Mouse (Mus musculus) liver, embryonic 15.5 days (tissue): Measurements from ENCODE around the gene Fam196a. TPM values are rescaled to one million over a fixed set of nuclear protein-coding genes. Genes with fewer than 3 reads are reported as not detected.

ENCODE experiments used
- ATAC-seq: fragments of 200-750 bp; cut with Nextera tagmentation; 2 replicates; pipeline ENCODE4 v1.8.0; 2017; ENCODE audit warnings: moderate number of reproducible peaks, mild to moderate bottlenecking, moderate library complexity; ENCODE audit not compliant: insufficient read depth
- H3K27ac ChIP-seq: fragments of 300-500 bp; sonication (generic); replicated peaks from 2 replicates; pipeline ENCODE4 v1.5.1; 2015; ENCODE audit warnings: mild to moderate bottlenecking, inconsistent platforms
- H3K27me3 ChIP-seq: fragments of 300-500 bp; sonication (generic); 2 replicates; pipeline ENCODE4 v1.6.1; 2015; ENCODE audit warnings: mild to moderate bottlenecking, inconsistent platforms
- H3K36me3 ChIP-seq: fragments of 300-500 bp; sonication (generic); replicated peaks from 2 replicates; pipeline ENCODE4 v1.6.1; 2015; ENCODE audit warnings: moderate library complexity, mild to moderate bottlenecking, inconsistent platforms
- H3K4me1 ChIP-seq: fragments of 300-500 bp; sonication (generic); replicated peaks from 2 replicates; pipeline ENCODE4 v1.6.1; 2015; ENCODE audit warnings: inconsistent platforms
- H3K4me2 ChIP-seq: fragments of 300-500 bp; sonication (generic); 2 replicates; pipeline ENCODE4 v1.6.1; 2015; ENCODE audit warnings: moderate library complexity, mild to moderate bottlenecking, inconsistent platforms
- H3K4me3 ChIP-seq: fragments of 300-500 bp; sonication (generic); replicated peaks from 2 replicates; pipeline ENCODE4 v1.5.1; 2015; ENCODE audit warnings: mild to moderate bottlenecking, inconsistent platforms
- H3K9ac ChIP-seq: fragments of 300-500 bp; sonication (generic); 2 replicates; pipeline ENCODE4 v1.6.1; 2015; ENCODE audit warnings: moderate library complexity, mild to moderate bottlenecking, inconsistent platforms
- H3K9me3 ChIP-seq: fragments of 300-500 bp; sonication (generic); replicated peaks from 2 replicates; pipeline ENCODE4 v1.6.1; 2016; ENCODE audit warnings: inconsistent platforms
- WGBS: fragments of 180-500 bp; shearing (Covaris S2); methylation state at CpG from one replicate; pipeline ENCODE4 v1.1.7; 2015; ENCODE audit warnings: mixed read lengths; ENCODE audit not compliant: insufficient replicate concordance; 5-methylcytosine and 5-hydroxymethylcytosine counted together
- polyA plus RNA-seq: library from polyadenylated mRNA; unstranded; fragments of >200 nt; fragmentation: Nextera tagmentation; extraction: Ambion mirVana; gene quantifications from 2 replicates; pipeline ENCODE4 v1.2.1, GENCODE M21; 2015

Gene Fam196a
- polyA plus RNA-seq, 1 experiment from 2014 or later, result 0.13 TPM

- WGBS, result 47% methylated on average over 2 of the region's 2 CpGs
- no peak overlapping the region for H3K27ac ChIP-seq
- no peak for ATAC-seq
- no peak overlapping the region for H3K4me2 ChIP-seq
- H3K9me3 ChIP-seq, result no peaks in the 10 kb centered on the region
- H3K9ac ChIP-seq, result no peak overlapping the region
- no peaks in the 10 kb centered on the region for H3K27me3 ChIP-seq
- H3K4me1 ChIP-seq, result no peaks in the 10 kb centered on the region
- H3K4me3 ChIP-seq, result no peak overlapping the region
- H3K36me3 ChIP-seq, result no peaks in the 10 kb centered on the region
Measured at GRCm38 (mm10) chr7:134899462-134899861, 38.8 kb downstream of the Fam196a start.

GRCm38 (mm10) chr7:134894604-134895003 is 43.6 kb downstream of the Fam196a start:
- H3K9me3 ChIP-seq, result no peaks in the 10 kb centered on the region
- no peaks in the 10 kb centered on the region for H3K36me3 ChIP-seq
- H3K4me1 ChIP-seq, result no peaks in the 10 kb centered on the region
- H3K4me2 ChIP-seq, result no peak overlapping the region
- no peak overlapping the region for H3K9ac ChIP-seq
- 50% methylated on average over 2 of the region's 2 CpGs for WGBS
- no peak overlapping the region for H3K27ac ChIP-seq
- no peak for ATAC-seq
- H3K4me3 ChIP-seq, result no peak overlapping the region
- no peaks in the 10 kb centered on the region for H3K27me3 ChIP-seq

GRCm38 (mm10) chr7:134892972-134893371 is 45.3 kb downstream of the Fam196a start:
- WGBS, result 70% methylated on average over 4 of the region's 4 CpGs
- no peak for ATAC-seq

GRCm38 (mm10) chr7:134892449-134892871 is 45.8 kb downstream of the Fam196a start:
- H3K4me2 ChIP-seq, result no peak overlapping the region
- 78% methylated on average over 13 of the region's 13 CpGs for WGBS
- no peak overlapping the region for H3K27ac ChIP-seq
- H3K9me3 ChIP-seq, result no peaks in the 10 kb centered on the region
- H3K4me1 ChIP-seq, result no peaks in the 10 kb centered on the region
- no peak overlapping the region for H3K9ac ChIP-seq
- H3K27me3 ChIP-seq, result no peaks in the 10 kb centered on the region
- ATAC-seq, result no peak
- no peak overlapping the region for H3K4me3 ChIP-seq
- no peaks in the 10 kb centered on the region for H3K36me3 ChIP-seq

More at GRCm38 (mm10) chr7:134892972-134893371, 45.3 kb downstream of the Fam196a start:
- Histone ChIP-seq H3K27ac (no peak overlapping the region), H3K4me1 (no peaks in the 10 kb centered on the region), H3K4me3 (no peak overlapping the region), H3K36me3 (no peaks in the 10 kb centered on the region), H3K9ac (no peak overlapping the region), H3K9me3 (no peaks in the 10 kb centered on the region), H3K27me3 (no peaks in the 10 kb centered on the region), H3K4me2 (no peak overlapping the region)

GRCm38 (mm10) chr7:134883516-134883915 is 54.7 kb downstream of the Fam196a start:
- no peak for ATAC-seq
- 76% methylated on average over 6 of the region's 6 CpGs for WGBS

GRCm38 (mm10) chr7:134880431-134880830 is 57.8 kb downstream of the Fam196a start:
- WGBS, result 58% methylated on average over 6 of the region's 6 CpGs
- no peak for ATAC-seq
- no peaks in the 10 kb centered on the region for H3K27me3 ChIP-seq

More at GRCm38 (mm10) chr7:134883516-134883915, 54.7 kb downstream of the Fam196a start:
- H3K9me3 ChIP-seq, result no peaks in the 10 kb centered on the region
- no peak overlapping the region for H3K9ac ChIP-seq
- no peak overlapping the region for H3K4me2 ChIP-seq
- no peaks in the 10 kb centered on the region for H3K4me1 ChIP-seq
- no peaks in the 10 kb centered on the region for H3K27me3 ChIP-seq
- H3K4me3 ChIP-seq, result no peak overlapping the region
- no peaks in the 10 kb centered on the region for H3K36me3 ChIP-seq
- H3K27ac ChIP-seq, result no peak overlapping the region

GRCm38 (mm10) chr7:134878985-134879384 is 59.2 kb downstream of the Fam196a start:
- Histone ChIP-seq H3K9ac (no peak overlapping the region), H3K36me3 (no peaks in the 10 kb centered on the region), H3K27ac (no peak overlapping the region), H3K4me3 (no peak overlapping the region), H3K4me1 (no peaks in the 10 kb centered on the region), H3K9me3 (no peaks in the 10 kb centered on the region), H3K4me2 (no peak overlapping the region), H3K27me3 (no peaks in the 10 kb centered on the region)
- ATAC-seq, result no peak
- WGBS, result 67% methylated on average over 6 of the region's 6 CpGs

More at GRCm38 (mm10) chr7:134880431-134880830, 57.8 kb downstream of the Fam196a start:
- Histone ChIP-seq H3K9ac (no peak overlapping the region), H3K4me3 (no peak overlapping the region), H3K27ac (no peak overlapping the region), H3K9me3 (no peaks in the 10 kb centered on the region), H3K36me3 (no peaks in the 10 kb centered on the region), H3K4me1 (no peaks in the 10 kb centered on the region), H3K4me2 (no peak overlapping the region)

GRCm38 (mm10) chr7:134872981-134873380 is 65.2 kb downstream of the Fam196a start:
- WGBS, result 69% methylated on average over 7 of the region's 7 CpGs
- Histone ChIP-seq H3K4me2 (no peak overlapping the region), H3K27ac (no peak overlapping the region), H3K4me1 (no peaks in the 10 kb centered on the region), H3K4me3 (no peak overlapping the region), H3K9me3 (no peaks in the 10 kb centered on the region), H3K27me3 (no peaks in the 10 kb centered on the region), H3K36me3 (no peaks in the 10 kb centered on the region), H3K9ac (no peak overlapping the region)
- no peak for ATAC-seq

- ATAC-seq, result no peak
- Histone ChIP-seq H3K9ac (no peak overlapping the region), H3K4me2 (no peak overlapping the region), H3K4me3 (no peak overlapping the region), H3K9me3 (no peaks in the 10 kb centered on the region), H3K4me1 (no peaks in the 10 kb centered on the region), H3K27me3 (no peaks in the 10 kb centered on the region), H3K27ac (no peak overlapping the region), H3K36me3 (no peaks in the 10 kb centered on the region)
- 63% methylated on average over 3 of the region's 3 CpGs for WGBS
Measured at GRCm38 (mm10) chr7:134872511-134872910, 65.7 kb downstream of the Fam196a start.

GRCm38 (mm10) chr7:134864175-134864574 is 74.1 kb downstream of the Fam196a start:
- 67% methylated on average over 2 of the region's 2 CpGs for WGBS
- ATAC-seq, result no peak
- H3K4me3 ChIP-seq, result no peak overlapping the region
- H3K27ac ChIP-seq, result no peak overlapping the region
- H3K9ac ChIP-seq, result no peak overlapping the region
- no peaks in the 10 kb centered on the region for H3K36me3 ChIP-seq
- no peaks in the 10 kb centered on the region for H3K4me1 ChIP-seq
- no peaks in the 10 kb centered on the region for H3K9me3 ChIP-seq
- no peaks in the 10 kb centered on the region for H3K27me3 ChIP-seq
- no peak overlapping the region for H3K4me2 ChIP-seq

- Histone ChIP-seq H3K4me2 (no peak overlapping the region), H3K27me3 (no peaks in the 10 kb centered on the region), H3K36me3 (no peaks in the 10 kb centered on the region), H3K9ac (no peak overlapping the region), H3K27ac (no peak overlapping the region), H3K4me3 (no peak overlapping the region), H3K4me1 (no peaks in the 10 kb centered on the region), H3K9me3 (no peaks in the 10 kb centered on the region)
- no peak for ATAC-seq
- 74% methylated on average over 6 of the region's 6 CpGs for WGBS
Measured at GRCm38 (mm10) chr7:134862000-134862399, 76.2 kb downstream of the Fam196a start.

GRCm38 (mm10) chr7:134842751-134843150 is 95.5 kb downstream of the Fam196a start:
- no peak for ATAC-seq
- 73% methylated on average over 4 of the region's 4 CpGs for WGBS
- no peaks in the 10 kb centered on the region for H3K27me3 ChIP-seq

More at GRCm38 (mm10) chr7:134842751-134843150, 95.5 kb downstream of the Fam196a start:
- Histone ChIP-seq H3K27ac (no peak overlapping the region), H3K4me3 (no peak overlapping the region), H3K9me3 (no peaks in the 10 kb centered on the region), H3K4me2 (no peak overlapping the region), H3K36me3 (no peaks in the 10 kb centered on the region), H3K9ac (no peak overlapping the region), H3K4me1 (no peaks in the 10 kb centered on the region)
